Mouse (Mus musculus) cerebellum, adult 2 months (tissue): ENCODE measurements at regions not wholly inside any gene's neighbourhood (a gene's known extent, or its start where the extent isn't known, plus 50 kb on each side); places are given as distances from the start of the nearest gene placed in this dataset.

Source experiments
- CTCF ChIP-seq: fragments of 200-500 bp; IDR thresholded peaks from 2 replicates; pipeline ENCODE4 v1.5.1; 2011; ENCODE audit warnings: low read depth, mild to moderate bottlenecking, control low read depth, low read length, moderate library complexity, borderline replicate concordance; ENCODE audit not compliant: insufficient read depth
- POLR2A ChIP-seq: fragments of 200-500 bp; IDR thresholded peaks from 2 replicates; pipeline ENCODE4 v1.6.1; 2011; ENCODE audit warnings: low read length, control low read depth, borderline replicate concordance; ENCODE audit not compliant: insufficient read depth

- no peak for TF ChIP-seq POLR2A
- no peak for TF ChIP-seq CTCF
These were observed 94.1 kb downstream of the Tmco5 start for GRCm38 (mm10) chr2:116972614-116972985.
